In genomic region chr9:72838256-72838655, GRCm38 (mm10) we compare ENCODE assay signal across 18 mouse cellular contexts. TPM values are rescaled to one million over a fixed set of nuclear protein-coding genes. Genes with fewer than 3 reads are reported as not detected.
A peak's percentile ranks its signal among the peaks of the same experiment; 100 is the strongest.
DNase-seq lines count a peak whose midpoint lies in the region; ATAC-seq and TF ChIP-seq lines count a peak whose summit lies in the region.
"Had no signal": no experiment of that assay in that cellular context is flagged by ENCODE, and none has a peak within 500 bp of the region (broad histone marks: within the 10 kb centered on the region; RNA-seq: fewer than 3 reads in every experiment).

No protein-coding gene starts in this region.

- H3K4me1 ChIP-seq in neural tube, embryonic 15.5 days: peaks cover 15% of the 10 kb centered on the region
- peaks cover 7% of the 10 kb centered on the region for H3K4me1 ChIP-seq in forebrain, embryonic 16.5 days (replicated peaks; ENCODE audit: control insufficient read depth, insufficient read depth, low read length)

- H3K4me2 ChIP-seq in neural tube, embryonic 15.5 days: no peak overlapping the region
- H3K4me2 ChIP-seq in forebrain, embryonic 16.5 days (ENCODE audit: low read length): no peak overlapping the region
- H3K4me2 ChIP-seq: forebrain, embryonic 13.5 days; heart, embryonic 11.5 days; limb, embryonic 15.5 days; lung, embryonic 15.5 days; midbrain, embryonic 15.5 days had no signal

- H3K36me3 ChIP-seq in neural tube, embryonic 15.5 days: no peaks in the 10 kb centered on the region
- H3K36me3 ChIP-seq in forebrain, embryonic 16.5 days (ENCODE audit: control insufficient read depth, insufficient read depth): no peaks in the 10 kb centered on the region
- H3K36me3 ChIP-seq: limb, embryonic 15.5 days; lung, embryonic 15.5 days; midbrain, embryonic 15.5 days had no signal

- TF ChIP-seq CTCF in Patski (IDR thresholded peaks at IDR 0.05): no peak

- H3K4me3 ChIP-seq in neural tube, embryonic 15.5 days (replicated peaks): no peak overlapping the region
- H3K4me3 ChIP-seq in forebrain, embryonic 16.5 days (replicated peaks; ENCODE audit: low read length): no peak overlapping the region
- H3K4me3 ChIP-seq: forebrain, embryonic 13.5 days; limb, embryonic 15.5 days; lung, embryonic 15.5 days; midbrain, embryonic 15.5 days had no signal

- WGBS in neural tube, embryonic 15.5 days: 59% methylated on average over 3 of the region's 3 CpGs
- WGBS in forebrain, embryonic 16.5 days: 77% methylated on average over 3 of the region's 3 CpGs

- no peak for ATAC-seq in neural tube, embryonic 15.5 days (ENCODE audit: low FRiP score)
- peak; percentile 31 for ATAC-seq in Patski
- ATAC-seq in forebrain, embryonic 16.5 days: no peak
- no peak for ATAC-seq in CD4-positive, CD25-positive, alpha-beta regulatory T cell, adult 4 months
- ATAC-seq: forebrain, embryonic 13.5 days; hindbrain, embryonic 16.5 days; midbrain, embryonic 15.5 days had no signal

- H3K9ac ChIP-seq in neural tube, embryonic 15.5 days (replicated peaks): 0 out of 2 replicates have a peak overlapping the region, but pooled peaks have one; percentile 7
- H3K9ac ChIP-seq in forebrain, embryonic 16.5 days (replicated peaks; ENCODE audit: low read depth, low read length): no peak overlapping the region
- H3K9ac ChIP-seq: forebrain, embryonic 13.5 days; limb, embryonic 15.5 days; lung, embryonic 15.5 days; midbrain, embryonic 15.5 days had no signal

- H3K27ac ChIP-seq in neural tube, embryonic 15.5 days (replicated peaks): no peak overlapping the region
- H3K27ac ChIP-seq in forebrain, embryonic 16.5 days (ENCODE audit: low read length): no peak overlapping the region
- H3K27ac ChIP-seq: forebrain, embryonic 13.5 days; limb, embryonic 15.5 days; lung, embryonic 15.5 days; midbrain, embryonic 15.5 days had no signal

- no peak for DNase-seq in neural tube, embryonic 10.5 days (ENCODE audit: extremely low spot score, low spot score)
- DNase-seq in Patski (ENCODE audit: low read depth, low spot score): peak; percentile 64
- DNase-seq in fibroblast of lung, adult 2 months (ENCODE audit: low read depth): peak; percentile 41
- no peak for DNase-seq in kidney, adult 9 months
- DNase-seq: cerebellum, adult 2 months; heart, postnatal 14 days; kidney, adult 2 months; kidney, postnatal 25 days; thymus, postnatal 14 days had no signal

- in situ Hi-C loops in Patski (cut with MboI; ENCODE audit: low pct_unique_long_range_greater_than_20kb): no loop called here

- CTCF ChIA-PET in Patski (lab: Charles Lee): interaction anchor here (0.8 to 2.2 kb wide), 5 partner anchors 8 to 31 kb away, joined by 3 to 9 read pairs (median 5); no protein-coding TSS in a partner anchor

- H3K9me3 ChIP-seq in neural tube, embryonic 15.5 days (replicated peaks): no peaks in the 10 kb centered on the region
- H3K9me3 ChIP-seq in forebrain, embryonic 16.5 days (ENCODE audit: control insufficient read depth, low read length): no peaks in the 10 kb centered on the region
- H3K9me3 ChIP-seq: forebrain, embryonic 13.5 days; limb, embryonic 15.5 days; lung, embryonic 15.5 days; midbrain, embryonic 15.5 days had no signal

- POLR2A ChIA-PET in Patski (lab: Charles Lee): no interaction called here

- no peaks in the 10 kb centered on the region for H3K27me3 ChIP-seq in neural tube, embryonic 15.5 days (replicated peaks)
- H3K27me3 ChIP-seq in Patski: no peaks in the 10 kb centered on the region
- H3K27me3 ChIP-seq in forebrain, embryonic 16.5 days (replicated peaks; ENCODE audit: control insufficient read depth, insufficient read depth, low read length): no peaks in the 10 kb centered on the region
- H3K27me3 ChIP-seq: forebrain, embryonic 13.5 days; limb, embryonic 15.5 days; lung, embryonic 15.5 days; midbrain, embryonic 15.5 days had no signal

RNA-seq across cellular contexts. Expression of gene Prtg, which starts 31.6 kb away (rescaled TPM):
- polyA plus RNA-seq in neural tube, embryonic 15.5 days (2015; fragmentation: Nextera tagmentation; extraction: Ambion mirVana): 0.52 and 0.61 TPM in 2 replicates
- 2.1 TPM for polyA plus RNA-seq in Patski (2021)
- polyA plus RNA-seq in forebrain, embryonic 16.5 days (2015; fragmentation: Nextera tagmentation; extraction: Ambion mirVana): 0.19 and 0.21 TPM in 2 replicates
- polyA plus RNA-seq in CD4-positive, CD25-positive, alpha-beta regulatory T cell, adult 4 months (2017; shearing (Covaris generic)): under 1 TPM in 1 of 2 experiments, not detected in 1; 0.04 TPM

Comparison
In these comparisons a context has a peak if more than half of its experiments do, and no peak if none do; other contexts are left out.
1. DNase-seq: peak in Patski (single experiment) and fibroblast of lung, adult 2 months (single experiment); none in neural tube, embryonic 10.5 days (single experiment) and kidney, adult 9 months (single experiment).